Mouse (Mus musculus) neural tube, embryonic 12.5 days (tissue): ENCODE results near the gene Spag16. TPM values are rescaled to one million over a fixed set of nuclear protein-coding genes. Genes with fewer than 3 reads are reported as not detected.
A peak's percentile ranks its signal among the peaks of the same experiment; 100 is the strongest.

ENCODE experiments used
- ATAC-seq: fragments of 200-750 bp; cut with Nextera tagmentation; 2 replicates; pipeline ENCODE4 v1.8.0; 2017; ENCODE audit warnings: low read depth, mild to moderate bottlenecking, moderate TSS enrichment, moderate library complexity; ENCODE audit not compliant: low FRiP score
- H3K27ac ChIP-seq: fragments of 300-500 bp; sonication (generic); 2 replicates; pipeline ENCODE4 v1.5.1; 2016
- H3K27me3 ChIP-seq: fragments of 300-500 bp; sonication (generic); replicated peaks from 2 replicates; pipeline ENCODE4 v1.6.1; 2016; ENCODE audit warnings: mild to moderate bottlenecking
- H3K36me3 ChIP-seq: fragments of 300-500 bp; sonication (generic); 2 replicates; pipeline ENCODE4 v1.6.1; 2016; ENCODE audit warnings: mild to moderate bottlenecking
- H3K4me1 ChIP-seq: fragments of 300-500 bp; sonication (generic); 2 replicates; pipeline ENCODE4 v1.6.1; 2016
- H3K4me2 ChIP-seq: fragments of 300-500 bp; sonication (generic); replicated peaks from 2 replicates; pipeline ENCODE4 v1.6.1; 2016; ENCODE audit warnings: mild to moderate bottlenecking
- H3K4me3 ChIP-seq: fragments of 300-500 bp; sonication (generic); 2 replicates; pipeline ENCODE4 v1.5.1; 2016
- H3K9ac ChIP-seq: fragments of 300-500 bp; sonication (generic); 2 replicates; pipeline ENCODE4 v1.6.1; 2016; ENCODE audit warnings: mild to moderate bottlenecking
- H3K9me3 ChIP-seq: fragments of 300-500 bp; sonication (generic); 2 replicates; pipeline ENCODE4 v1.6.1; 2016; ENCODE audit warnings: mild to moderate bottlenecking
- WGBS: fragments of 180-500 bp; shearing (Covaris S2); methylation state at CpG from one replicate; pipeline ENCODE4 v1.1.7; 2016; 5-methylcytosine and 5-hydroxymethylcytosine counted together
- polyA plus RNA-seq: library from polyadenylated mRNA; unstranded; fragments of >200 nt; fragmentation: Nextera tagmentation; extraction: Ambion mirVana; gene quantifications from 2 replicates; pipeline ENCODE4 v1.2.1, GENCODE M21; 2016

The Spag16 gene
- polyA plus RNA-seq, 1 experiment from 2014 or later = 1.8 TPM

GRCm38 (mm10) chr1:70128035-70128434 lies 301.3 kb downstream of the Spag16 start:
- Histone ChIP-seq H3K27ac (no peak overlapping the region), H3K4me1 (no peaks in the 10 kb centered on the region), H3K4me3 (no peak overlapping the region), H3K9me3 (no peaks in the 10 kb centered on the region), H3K4me2 (no peak overlapping the region), H3K27me3 (no peaks in the 10 kb centered on the region), H3K9ac (no peak overlapping the region), H3K36me3 (no peaks in the 10 kb centered on the region)
- WGBS = 74% methylated on average over 2 of the region's 2 CpGs
- no peak for ATAC-seq

DNA sequence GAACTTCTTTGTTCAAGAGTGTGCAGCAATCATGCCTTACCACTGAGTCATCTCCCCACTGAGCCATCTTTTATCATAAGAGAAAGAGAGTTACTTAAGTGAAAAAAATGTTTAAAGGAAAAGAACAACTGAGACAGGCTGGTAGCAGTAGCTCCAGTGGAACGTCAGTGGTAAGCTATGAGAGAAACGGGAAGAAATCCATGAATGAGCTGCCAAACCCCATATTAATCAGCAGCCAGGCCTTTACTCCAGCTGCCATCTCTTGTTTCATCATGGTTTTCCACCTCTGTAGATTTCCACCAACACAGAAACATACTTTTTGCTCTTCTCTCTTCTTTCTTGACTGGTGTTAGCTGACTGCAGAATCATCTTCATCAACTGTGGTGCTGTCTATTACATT lies 308.8 kb downstream of the Spag16 start:
- H3K4me3 ChIP-seq = no peak overlapping the region
- no peaks in the 10 kb centered on the region for H3K36me3 ChIP-seq
- no peak overlapping the region for H3K4me2 ChIP-seq
- no peaks in the 10 kb centered on the region for H3K9me3 ChIP-seq
- H3K27ac ChIP-seq = no peak overlapping the region
- H3K9ac ChIP-seq = no peak overlapping the region
- WGBS = 72% methylated on average over 2 of the region's 2 CpGs
- ATAC-seq = no peak
- H3K27me3 ChIP-seq = no peaks in the 10 kb centered on the region
- no peaks in the 10 kb centered on the region for H3K4me1 ChIP-seq

- ATAC-seq = no peak
- no peak overlapping the region for H3K4me3 ChIP-seq
- no peak overlapping the region for H3K27ac ChIP-seq
- no peaks in the 10 kb centered on the region for H3K4me1 ChIP-seq
- no peak overlapping the region for H3K4me2 ChIP-seq
- no peaks in the 10 kb centered on the region for H3K27me3 ChIP-seq
- H3K9me3 ChIP-seq = no peaks in the 10 kb centered on the region
- H3K9ac ChIP-seq = no peak overlapping the region
- H3K36me3 ChIP-seq = no peaks in the 10 kb centered on the region
- WGBS = 82% methylated on average over 3 of the region's 3 CpGs
These were observed 338.8 kb downstream of the Spag16 start for GRCm38 (mm10) chr1:70165343-70166158.

GRCm38 (mm10) chr1:70180123-70180741 lies 353.5 kb downstream of the Spag16 start:
- Histone ChIP-seq H3K4me3 (no peak overlapping the region), H3K9me3 (no peaks in the 10 kb centered on the region), H3K4me1 (no peaks in the 10 kb centered on the region), H3K27me3 (no peaks in the 10 kb centered on the region), H3K4me2 (no peak overlapping the region), H3K36me3 (no peaks in the 10 kb centered on the region), H3K9ac (no peak overlapping the region), H3K27ac (no peak overlapping the region)
- WGBS = 78% methylated on average over 4 of the region's 4 CpGs
- no peak for ATAC-seq

- 0 out of 2 replicates have a peak, but pooled peaks cover 5% of the 10 kb centered on the region for H3K4me1 ChIP-seq
- no peak overlapping the region for H3K9ac ChIP-seq
- no peak overlapping the region for H3K4me2 ChIP-seq
- no peak overlapping the region for H3K4me3 ChIP-seq
- ATAC-seq = no peak
- no peak overlapping the region for H3K27ac ChIP-seq
- 53% methylated on average over 9 of the region's 9 CpGs for WGBS
- no peaks in the 10 kb centered on the region for H3K36me3 ChIP-seq
- no peaks in the 10 kb centered on the region for H3K9me3 ChIP-seq
- no peaks in the 10 kb centered on the region for H3K27me3 ChIP-seq
These were observed 438.0 kb downstream of the Spag16 start for GRCm38 (mm10) chr1:70264815-70265214.

GRCm38 (mm10) chr1:70265920-70266505 lies 439.2 kb downstream of the Spag16 start:
- ATAC-seq = peak; percentile 68
- H3K9ac ChIP-seq = no peak overlapping the region
- H3K9me3 ChIP-seq = no peaks in the 10 kb centered on the region
- H3K4me2 ChIP-seq = no peak overlapping the region
- no peaks in the 10 kb centered on the region for H3K36me3 ChIP-seq
- no peak overlapping the region for H3K27ac ChIP-seq
- no peaks in the 10 kb centered on the region for H3K27me3 ChIP-seq
- 81% methylated on average over 5 of the region's 5 CpGs for WGBS
- no peak overlapping the region for H3K4me3 ChIP-seq
- 0 out of 2 replicates have a peak, but pooled peaks cover 5% of the 10 kb centered on the region for H3K4me1 ChIP-seq

- 20% methylated on average over 8 of the region's 8 CpGs for WGBS
- Histone ChIP-seq H3K9me3 (no peaks in the 10 kb centered on the region), H3K4me2 (no peak overlapping the region)
These were observed 443.4 kb downstream of the Spag16 start for GRCm38 (mm10) chr1:70270139-70270538.

GRCm38 (mm10) chr1:70272753-70273152 lies 446.0 kb downstream of the Spag16 start:
- 85% methylated on average over 2 of the region's 2 CpGs for WGBS

More at GRCm38 (mm10) chr1:70270139-70270538, 443.4 kb downstream of the Spag16 start:
- no peaks in the 10 kb centered on the region for H3K27me3 ChIP-seq
- ATAC-seq = no peak
- no peaks in the 10 kb centered on the region for H3K36me3 ChIP-seq
- no peak overlapping the region for H3K9ac ChIP-seq
- H3K27ac ChIP-seq = no peak overlapping the region
- no peak overlapping the region for H3K4me3 ChIP-seq
- H3K4me1 ChIP-seq = no peaks in the 10 kb centered on the region

DNA sequence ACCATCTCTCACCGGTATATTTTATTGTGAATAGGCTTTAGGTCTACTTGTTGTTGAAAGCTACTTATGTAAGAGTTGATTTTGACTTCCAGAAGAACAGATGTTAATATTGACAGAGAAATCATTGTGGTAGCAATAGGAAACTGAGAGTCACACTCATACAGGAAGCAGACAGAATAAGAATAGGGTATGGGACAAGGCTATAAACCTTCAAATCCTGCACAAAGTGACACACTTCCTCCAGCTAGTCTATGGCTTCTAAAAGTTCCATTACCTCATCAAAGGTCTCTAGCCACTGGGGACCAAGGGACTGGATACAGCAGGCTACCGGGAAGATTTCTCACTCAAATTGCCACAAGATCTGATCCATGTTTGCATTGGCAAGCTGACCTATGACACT lies 452.5 kb downstream of the Spag16 start:
- no peaks in the 10 kb centered on the region for H3K36me3 ChIP-seq
- no peak overlapping the region for H3K4me3 ChIP-seq
- 83% methylated on average over 2 of the region's 2 CpGs for WGBS
- H3K4me1 ChIP-seq = no peaks in the 10 kb centered on the region
- H3K9me3 ChIP-seq = no peaks in the 10 kb centered on the region
- H3K9ac ChIP-seq = no peak overlapping the region
- no peak for ATAC-seq
- H3K27me3 ChIP-seq = no peaks in the 10 kb centered on the region
- H3K27ac ChIP-seq = no peak overlapping the region
- no peak overlapping the region for H3K4me2 ChIP-seq

More at GRCm38 (mm10) chr1:70272753-70273152, 446.0 kb downstream of the Spag16 start:
- Histone ChIP-seq H3K9me3 (no peaks in the 10 kb centered on the region), H3K4me2 (no peak overlapping the region), H3K36me3 (no peaks in the 10 kb centered on the region), H3K27ac (no peak overlapping the region), H3K9ac (no peak overlapping the region), H3K4me3 (no peak overlapping the region), H3K27me3 (no peaks in the 10 kb centered on the region), H3K4me1 (no peaks in the 10 kb centered on the region)
- ATAC-seq = no peak

- H3K4me1 ChIP-seq = no peaks in the 10 kb centered on the region
- no peak overlapping the region for H3K27ac ChIP-seq
- H3K4me2 ChIP-seq = no peak overlapping the region
- H3K9ac ChIP-seq = no peak overlapping the region
- H3K36me3 ChIP-seq = no peaks in the 10 kb centered on the region
- WGBS = 85% methylated on average over 1 of the region's 1 CpGs
- no peak overlapping the region for H3K4me3 ChIP-seq
- H3K27me3 ChIP-seq = no peaks in the 10 kb centered on the region
- no peaks in the 10 kb centered on the region for H3K9me3 ChIP-seq
- ATAC-seq = no peak
These were observed 456.6 kb downstream of the Spag16 start for GRCm38 (mm10) chr1:70283388-70283787.

DNA sequence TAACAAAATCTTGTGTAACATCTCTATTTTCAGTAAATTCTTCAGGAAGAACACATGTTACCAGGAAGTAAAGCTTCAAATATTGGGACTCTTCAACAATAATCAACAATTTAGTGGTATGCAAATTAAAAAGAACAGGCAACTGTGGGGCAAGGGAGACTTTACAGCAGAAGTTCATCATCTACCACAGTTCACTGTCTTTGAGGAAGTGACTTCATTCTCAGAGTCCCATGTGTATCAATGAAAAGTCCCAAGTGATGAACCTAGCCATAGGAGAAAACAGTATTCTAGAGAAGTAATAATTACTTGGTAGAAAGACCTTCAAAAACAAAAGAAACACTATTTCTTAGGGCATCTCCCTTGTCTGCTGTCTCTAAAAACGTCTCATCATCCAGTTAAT lies 457.4 kb downstream of the Spag16 start:
- no peaks in the 10 kb centered on the region for H3K9me3 ChIP-seq
- H3K27me3 ChIP-seq = no peaks in the 10 kb centered on the region
- H3K9ac ChIP-seq = no peak overlapping the region
- no peaks in the 10 kb centered on the region for H3K4me1 ChIP-seq
- no peaks in the 10 kb centered on the region for H3K36me3 ChIP-seq
- no peak overlapping the region for H3K27ac ChIP-seq
- H3K4me2 ChIP-seq = no peak overlapping the region
- WGBS = 68% methylated on average over 1 of the region's 1 CpGs
- no peak overlapping the region for H3K4me3 ChIP-seq
- ATAC-seq = no peak

GRCm38 (mm10) chr1:70316128-70316765 lies 489.5 kb downstream of the Spag16 start:
- no peaks in the 10 kb centered on the region for H3K9me3 ChIP-seq
- H3K27me3 ChIP-seq = no peaks in the 10 kb centered on the region
- H3K4me2 ChIP-seq = no peak overlapping the region
- H3K36me3 ChIP-seq = no peaks in the 10 kb centered on the region
- ATAC-seq = no peak
- WGBS = 82% methylated on average over 13 of the region's 13 CpGs
- H3K27ac ChIP-seq = no peak overlapping the region
- no peak overlapping the region for H3K4me3 ChIP-seq
- H3K4me1 ChIP-seq = no peaks in the 10 kb centered on the region
- no peak overlapping the region for H3K9ac ChIP-seq
